Mouse (Mus musculus) kidney, postnatal 25 days (tissue): Measurements from ENCODE around the gene Fblim1.

Experiments
- DNase-seq, 2 experiments: peaks; one replicate each; pipeline ENCODE4 v3.0.0; 2021; ENCODE audit warnings: mixed read lengths in 2 of 2

Fblim1 gene

GRCm38 (mm10) chr4:141599251-141600141, 6.4 kb downstream of the Fblim1 start:
- DNase-seq: peak; percentile 27 to 65

- DNase-seq: no peak
Observed at GRCm38 (mm10) chr4:141598894-141599250, 7.0 kb downstream of the Fblim1 start.

- DNase-seq: peak; percentile 60 to 67
Observed at GRCm38 (mm10) chr4:141598199-141598893, 7.5 kb downstream of the Fblim1 start.

- no peak for DNase-seq
Observed at GRCm38 (mm10) chr4:141596700-141597328, 9.1 kb downstream of the Fblim1 start.

GRCm38 (mm10) chr4:141595605-141596268, 10.2 kb downstream of the Fblim1 start:
- peak; percentile 74 to 83 for DNase-seq

- DNase-seq: no peak
Observed at GRCm38 (mm10) chr4:141595138-141595537, 10.8 kb downstream of the Fblim1 start.

GRCm38 (mm10) chr4:141591547-141591946, 14.3 kb downstream of the Fblim1 start:
- peak in 1 of 2 experiments; percentile 72 for DNase-seq

- DNase-seq: no peak
Observed at GRCm38 (mm10) chr4:141583919-141584318, 22.0 kb downstream of the Fblim1 start.

- no peak for DNase-seq
Observed at GRCm38 (mm10) chr4:141581051-141581450, 24.8 kb downstream of the Fblim1 start.

- DNase-seq: no peak
Observed at GRCm38 (mm10) chr4:141578833-141579232, 27.1 kb downstream of the Fblim1 start.

GRCm38 (mm10) chr4:141576877-141577276, 29.0 kb downstream of the Fblim1 start:
- peak; percentile 38 to 50 for DNase-seq

GRCm38 (mm10) chr4:141576404-141576803, 29.5 kb downstream of the Fblim1 start:
- DNase-seq: peak; percentile 38 to 59

GRCm38 (mm10) chr4:141574789-141575702, 30.9 kb downstream of the Fblim1 start:
- DNase-seq: peak; percentile 90 to 91

GRCm38 (mm10) chr4:141573359-141573966, 32.4 kb downstream of the Fblim1 start:
- DNase-seq: peak; percentile 76 to 90

GRCm38 (mm10) chr4:141572668-141573358, 33.1 kb downstream of the Fblim1 start:
- peak in 1 of 2 experiments; percentile 48 for DNase-seq

- DNase-seq: peak in 1 of 2 experiments; percentile 70
Observed at GRCm38 (mm10) chr4:141571934-141572333, 34.0 kb downstream of the Fblim1 start.

GRCm38 (mm10) chr4:141571337-141571739, 34.6 kb downstream of the Fblim1 start:
- peak; percentile 87 to 95 for DNase-seq

- no peak for DNase-seq
Observed at GRCm38 (mm10) chr4:141570821-141571220, 35.1 kb downstream of the Fblim1 start.

GRCm38 (mm10) chr4:141570004-141570403, 35.9 kb downstream of the Fblim1 start:
- DNase-seq: peak; percentile 90 to 94

GRCm38 (mm10) chr4:141568966-141569365, 36.9 kb downstream of the Fblim1 start:
- no peak for DNase-seq
